Mouse (Mus musculus) CH12.LX (cell line): ENCODE data around the gene Klf3. TPM values are rescaled to one million over a fixed set of nuclear protein-coding genes. Genes with fewer than 3 reads are reported as not detected.
A peak's percentile ranks its signal among the peaks of the same experiment; 100 is the strongest.

Source experiments
- DNase-seq: peaks from one replicate; pipeline ENCODE4 v3.0.0-alpha.2; 2013; ENCODE audit errors: extremely low read depth
- H3K27ac ChIP-seq: 2 replicates; pipeline ENCODE4 v1.5.1; 2012; ENCODE audit warnings: low read depth, mild to moderate bottlenecking, control low read depth, moderate library complexity; ENCODE audit not compliant: insufficient read depth
- H3K27me3 ChIP-seq: replicated peaks from 2 replicates; pipeline ENCODE3; 2012; ENCODE audit warnings: inconsistent platforms
- H3K36me3 ChIP-seq, 2 experiments: replicated peaks in 1 of 2; 2 replicates each; pipeline versions ENCODE3 to v1.6.1; 2012; ENCODE audit warnings: inconsistent platforms in 1 of 2, low read length in 1 of 2, mild to moderate bottlenecking in 1 of 2, mixed read lengths in 1 of 2, moderate library complexity in 1 of 2; ENCODE audit not compliant: control insufficient read depth in 1 of 2, insufficient read depth in 1 of 2
- H3K4me1 ChIP-seq, 2 experiments: 2 replicates each; pipeline ENCODE4 v1.6.1; 2012; ENCODE audit warnings: inconsistent platforms in 1 of 2, moderate library complexity in 1 of 2; ENCODE audit not compliant: insufficient read depth in 2 of 2, control insufficient read depth in 1 of 2
- H3K4me2 ChIP-seq: 2 replicates; pipeline ENCODE4 v1.6.1; 2012; ENCODE audit warnings: low read depth, mild to moderate bottlenecking, control low read depth; ENCODE audit not compliant: poor library complexity, insufficient read depth, severe bottlenecking
- H3K4me3 ChIP-seq, 3 experiments: fragments of 150-350 bp in 1 of 3; sonication (generic) in 1 of 3; replicated peaks in 1 of 3; 2 replicates each; pipeline versions ENCODE3 to v1.5.1; 2011 to 2012; ENCODE audit warnings: low read depth in 2 of 3, low read length in 2 of 3, mild to moderate bottlenecking in 2 of 3, moderate library complexity in 2 of 3, control low read depth in 1 of 3, improper control_type of control experiment in 1 of 3, inconsistent platforms in 1 of 3, mixed read lengths in 1 of 3; ENCODE audit not compliant: poor library complexity in 1 of 3
- H3K79me2 ChIP-seq: replicated peaks from 2 replicates; pipeline ENCODE4 v1.6.1; 2012; ENCODE audit warnings: mild to moderate bottlenecking, moderate library complexity; ENCODE audit not compliant: control insufficient read depth, poor library complexity, insufficient read depth, severe bottlenecking; ENCODE audit errors: extremely low read depth
- H3K9ac ChIP-seq: 2 replicates; pipeline ENCODE4 v1.6.1; 2012; ENCODE audit warnings: low read depth, mild to moderate bottlenecking, control low read depth, moderate library complexity; ENCODE audit not compliant: insufficient read depth
- H3K9me3 ChIP-seq: replicated peaks from 2 replicates; pipeline ENCODE3; 2012; ENCODE audit warnings: low read length, inconsistent platforms, mixed read lengths
- BHLHE40 ChIP-seq: IDR thresholded peaks from 2 replicates; pipeline ENCODE4 v1.6.1; 2011; ENCODE audit warnings: mild to moderate bottlenecking, low read depth, low read length, improper control_type of control experiment
- CHD2 ChIP-seq: IDR thresholded peaks from 2 replicates; pipeline ENCODE4 v1.6.1; 2011; ENCODE audit warnings: low read length, improper control_type of control experiment
- CTCF ChIP-seq, 2 experiments: IDR thresholded peaks in 1 of 2; conservative IDR thresholded peaks in 1 of 2; 2 replicates each; pipeline ENCODE4 v1.5.1; 2011 to 2012; ENCODE audit warnings: low read depth in 2 of 2, low read length in 2 of 2, improper control_type of control experiment in 1 of 2, inconsistent platforms in 1 of 2, mild to moderate bottlenecking in 1 of 2, moderate library complexity in 1 of 2
- E2F4 ChIP-seq: IDR thresholded peaks from 2 replicates; pipeline ENCODE4 v1.6.1; 2011; ENCODE audit warnings: low read depth, low read length, improper control_type of control experiment; ENCODE audit not compliant: insufficient replicate concordance
- ELF1 ChIP-seq: IDR thresholded peaks from 2 replicates; pipeline ENCODE4 v1.6.1; 2014; ENCODE audit warnings: low read depth, mild to moderate bottlenecking, inconsistent platforms, low read length, improper control_type of control experiment
- EP300 ChIP-seq: IDR thresholded peaks from 2 replicates; pipeline ENCODE4 v1.6.1; 2011; ENCODE audit warnings: low read length, improper control_type of control experiment
- GABPA ChIP-seq: IDR thresholded peaks from 2 replicates; pipeline ENCODE4 v1.6.1; 2012; ENCODE audit warnings: low read depth, low read length, improper control_type of control experiment, inconsistent platforms; ENCODE audit not compliant: insufficient replicate concordance
- HCFC1 ChIP-seq: IDR thresholded peaks from 2 replicates; pipeline ENCODE4 v1.6.1; 2012; ENCODE audit warnings: low read depth, mild to moderate bottlenecking, inconsistent platforms, low read length, improper control_type of control experiment
- IRF4 ChIP-seq: IDR thresholded peaks from 2 replicates; pipeline ENCODE4 v1.6.1; 2014; ENCODE audit warnings: low read depth, mild to moderate bottlenecking, inconsistent platforms, low read length, improper control_type of control experiment
- JUN ChIP-seq: IDR thresholded peaks from 2 replicates; pipeline ENCODE4 v1.6.1; 2011; ENCODE audit warnings: low read depth, mild to moderate bottlenecking, low read length, improper control_type of control experiment, moderate library complexity; ENCODE audit not compliant: insufficient read depth
- KAT2A ChIP-seq: IDR thresholded peaks from 2 replicates; pipeline ENCODE4 v1.6.1; 2012; ENCODE audit warnings: low read length, improper control_type of control experiment, inconsistent platforms; ENCODE audit not compliant: insufficient replicate concordance
- MAFK ChIP-seq: IDR thresholded peaks from 2 replicates; pipeline ENCODE4 v1.6.1; 2011; ENCODE audit warnings: low read length, improper control_type of control experiment; ENCODE audit not compliant: insufficient replicate concordance
- MEF2A ChIP-seq: IDR thresholded peaks from 2 replicates; pipeline ENCODE4 v1.6.1; 2014; ENCODE audit warnings: low read depth, mild to moderate bottlenecking, inconsistent platforms, low read length, improper control_type of control experiment, borderline replicate concordance
- MYC ChIP-seq: IDR thresholded peaks from 2 replicates; pipeline ENCODE4 v1.6.1; 2011; ENCODE audit warnings: low read depth, mild to moderate bottlenecking, improper control_type of control experiment, low read length
- POLR2A ChIP-seq: IDR thresholded peaks from 2 replicates; pipeline ENCODE4 v1.6.1; 2011; ENCODE audit warnings: low read depth, mild to moderate bottlenecking, improper control_type of control experiment, low read length
- TCF12 ChIP-seq: IDR thresholded peaks from 2 replicates; pipeline ENCODE4 v1.6.1; 2014; ENCODE audit warnings: low read depth, mild to moderate bottlenecking, inconsistent platforms, low read length, improper control_type of control experiment
- USF2 ChIP-seq: conservative IDR thresholded peaks from 2 replicates; pipeline ENCODE4 v1.6.1; 2011; ENCODE audit warnings: low read depth, low read length, improper control_type of control experiment
- ZKSCAN1 ChIP-seq: IDR thresholded peaks from 2 replicates; pipeline ENCODE4 v1.6.1; 2012; ENCODE audit warnings: low read depth, inconsistent platforms, low read length, improper control_type of control experiment, borderline replicate concordance
- ZMIZ1 ChIP-seq: IDR thresholded peaks from 2 replicates; pipeline ENCODE4 v1.6.1; 2012; ENCODE audit warnings: low read depth, mild to moderate bottlenecking, inconsistent platforms, low read length, improper control_type of control experiment
- ZNF384 ChIP-seq: IDR thresholded peaks from 2 replicates; pipeline ENCODE4 v1.6.1; 2012; ENCODE audit warnings: low read depth, low read length, improper control_type of control experiment, inconsistent platforms
- dilution Hi-C: fragments of 300-500 bp; cut with MboI; formaldehyde crosslinking; loops from 2 replicates; pipeline ENCODE4 v1.14.3; 2020; ENCODE audit warnings: low sequenced_read_pairs; ENCODE audit not compliant: extremely low pct_unique_long_range_greater_than_20kb, extremely low pct_ligation_motif_present
- in situ Hi-C: fragments of 300-500 bp; cut with MboI; formaldehyde crosslinking; loops from 3 replicates; pipeline ENCODE4 v1.14.3; 2019; ENCODE audit warnings: low sequenced_read_pairs, low pct_ligation_motif_present, low pct_unique_long_range_greater_than_20kb, mixed read lengths
- polyA plus RNA-seq: library from polyadenylated mRNA; unstranded; fragments of >175 nt; gene quantifications from 2 replicates; pipeline ENCODE4 v1.2.1, GENCODE M21; 2012; ENCODE audit warnings: low read depth; ENCODE audit not compliant: insufficient read length
- total RNA-seq, 2 experiments: library from RNA; depleted of rRNA; stranded (reverse); fragments of 300-350 nt in 1 of 2; fragments of >200 nt in 1 of 2; gene quantifications; 2 replicates each; pipeline ENCODE4 v1.2.3; 2012 to 2014

The Klf3 gene
- total and polyA plus RNA-seq, 3 experiments, result 0.40 to 4.4 (median 0.64) TPM

GRCm38 (mm10) chr5:64876086-64876830 is 73.1 kb downstream of the Klf3 start:
- in situ Hi-C loops, result no loop called here

DNA sequence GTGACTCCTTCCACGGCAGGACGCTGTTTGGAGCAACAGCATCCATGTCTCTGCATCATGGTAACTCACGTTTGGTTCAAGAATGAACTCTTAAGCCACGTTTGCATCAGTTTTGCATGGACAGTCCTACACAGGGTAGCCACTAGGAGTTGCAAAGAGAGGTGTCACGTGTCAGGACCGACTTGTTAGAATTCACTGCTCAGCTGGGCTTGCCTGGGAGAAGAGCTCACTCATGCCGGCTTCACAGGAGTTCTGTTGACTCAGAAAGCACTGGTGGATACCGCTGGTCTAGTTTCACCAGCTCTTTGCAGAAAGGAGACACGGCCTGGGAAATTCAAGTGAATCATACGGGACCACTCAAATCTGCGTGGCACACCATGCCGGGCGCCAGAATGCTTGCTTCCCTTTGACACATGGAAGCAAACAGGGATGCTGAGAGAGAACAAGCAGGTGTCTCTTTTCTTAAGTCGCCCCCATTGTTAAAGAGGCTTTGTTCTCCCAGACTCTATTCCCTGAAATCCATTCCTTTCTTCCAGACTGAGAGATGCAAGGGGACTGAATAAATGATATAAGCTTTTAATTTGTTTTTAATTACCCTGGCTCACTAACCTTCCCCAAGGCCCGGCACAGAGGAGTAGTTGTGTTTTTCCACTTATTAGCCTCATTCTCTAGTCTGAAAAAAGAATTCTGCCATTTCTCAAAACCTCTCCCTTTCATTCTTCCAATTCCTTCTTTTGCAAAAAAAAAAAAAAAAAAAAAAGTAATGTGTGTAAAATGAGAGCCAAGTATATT is 74.2 kb downstream of the Klf3 start:
- in situ Hi-C loops, result no loop called here

More at GRCm38 (mm10) chr5:64876086-64876830, 73.1 kb downstream of the Klf3 start:
- Histone ChIP-seq H3K4me3 (no peak overlapping the region), H3K4me2 (no peak overlapping the region), H3K27ac (no peak overlapping the region), H3K27me3 (no peaks in the 10 kb centered on the region), H3K4me1 (no peaks in the 10 kb centered on the region; a peak in 2 of 4 replicates), H3K36me3 (no peaks in the 10 kb centered on the region), H3K9me3 (no peaks in the 10 kb centered on the region), H3K9ac (no peak overlapping the region), H3K79me2 (no peaks in the 10 kb centered on the region)
- no peak for TF ChIP-seq HCFC1
- TF ChIP-seq CTCF (conservative IDR thresholded peaks at IDR 0.05 in 1 of 2, IDR thresholded peaks at IDR 0.05 in 1 of 2; ENCODE audit: low read depth in 2 of 2, low read length in 2 of 2), result no peak
- no peak for TF ChIP-seq ELF1
- no peak for TF ChIP-seq ZKSCAN1
- TF ChIP-seq USF2, result no peak
- TF ChIP-seq POLR2A, result no peak
- TF ChIP-seq MEF2A, result no peak
- TF ChIP-seq CHD2, result no peak
- no peak for TF ChIP-seq IRF4
- TF ChIP-seq ZNF384, result no peak
- TF ChIP-seq KAT2A, result no peak
- no peak for TF ChIP-seq E2F4
- no peak for TF ChIP-seq TCF12
- TF ChIP-seq MYC, result no peak
- TF ChIP-seq JUN, result no peak
- TF ChIP-seq GABPA, result no peak
- no peak for TF ChIP-seq EP300
- dilution Hi-C loops, result no loop called here
- DNase-seq, result no peak

More for the DNA sequence above, 74.2 kb downstream of the Klf3 start:
- DNase-seq, result no peak
- Histone ChIP-seq H3K9ac (no peak overlapping the region), H3K9me3 (no peaks in the 10 kb centered on the region), H3K36me3 (no peaks in the 10 kb centered on the region), H3K27me3 (no peaks in the 10 kb centered on the region), H3K27ac (no peak overlapping the region), H3K4me2 (no peak overlapping the region), H3K4me3 (no peak overlapping the region), H3K4me1 (no peaks in the 10 kb centered on the region; a peak in 2 of 4 replicates), H3K79me2 (no peaks in the 10 kb centered on the region)
- dilution Hi-C loops, result no loop called here
- TF ChIP-seq HCFC1, result no peak
- peak; percentile 12; the same call in 1 of the 2 replicates for TF ChIP-seq BHLHE40
- TF ChIP-seq POLR2A, result no peak
- TF ChIP-seq ZMIZ1, result no peak
- no peak for TF ChIP-seq ELF1
- TF ChIP-seq MAFK, result no peak
